Mouse (Mus musculus) brain, embryonic 14.5 days (tissue): Measurements from ENCODE around the gene Tmem106c. TPM values are rescaled to one million over a fixed set of nuclear protein-coding genes. Genes with fewer than 3 reads are reported as not detected.

Experiments used
- DNase-seq: peaks from one replicate; pipeline ENCODE4 v3.0.0-alpha.2; 2011; ENCODE audit warnings: low read depth
- CTCF ChIP-seq: fragments of 200-500 bp; IDR thresholded peaks from 2 replicates; pipeline ENCODE4 v1.5.1; 2012; ENCODE audit warnings: inconsistent platforms, mild to moderate bottlenecking, moderate library complexity, borderline replicate concordance; ENCODE audit not compliant: insufficient read depth, insufficient read length; ENCODE audit errors: extremely low read depth
- POLR2A ChIP-seq: fragments of 200-500 bp; IDR thresholded peaks from 2 replicates; pipeline ENCODE4 v1.6.1; 2012; ENCODE audit warnings: mild to moderate bottlenecking, inconsistent platforms, borderline replicate concordance; ENCODE audit not compliant: poor library complexity, insufficient read depth, insufficient read length, severe bottlenecking; ENCODE audit errors: extremely low read depth
- polyA plus RNA-seq: library from polyadenylated mRNA; depleted of rRNA; stranded (reverse); fragments of >200 nt; gene quantifications from 2 replicates; pipeline ENCODE4 v1.2.3, GENCODE M21; 2012; rRNA removed

The Tmem106c gene
- 57.7 and 79.8 TPM in 2 replicates for polyA plus RNA-seq

DNA sequence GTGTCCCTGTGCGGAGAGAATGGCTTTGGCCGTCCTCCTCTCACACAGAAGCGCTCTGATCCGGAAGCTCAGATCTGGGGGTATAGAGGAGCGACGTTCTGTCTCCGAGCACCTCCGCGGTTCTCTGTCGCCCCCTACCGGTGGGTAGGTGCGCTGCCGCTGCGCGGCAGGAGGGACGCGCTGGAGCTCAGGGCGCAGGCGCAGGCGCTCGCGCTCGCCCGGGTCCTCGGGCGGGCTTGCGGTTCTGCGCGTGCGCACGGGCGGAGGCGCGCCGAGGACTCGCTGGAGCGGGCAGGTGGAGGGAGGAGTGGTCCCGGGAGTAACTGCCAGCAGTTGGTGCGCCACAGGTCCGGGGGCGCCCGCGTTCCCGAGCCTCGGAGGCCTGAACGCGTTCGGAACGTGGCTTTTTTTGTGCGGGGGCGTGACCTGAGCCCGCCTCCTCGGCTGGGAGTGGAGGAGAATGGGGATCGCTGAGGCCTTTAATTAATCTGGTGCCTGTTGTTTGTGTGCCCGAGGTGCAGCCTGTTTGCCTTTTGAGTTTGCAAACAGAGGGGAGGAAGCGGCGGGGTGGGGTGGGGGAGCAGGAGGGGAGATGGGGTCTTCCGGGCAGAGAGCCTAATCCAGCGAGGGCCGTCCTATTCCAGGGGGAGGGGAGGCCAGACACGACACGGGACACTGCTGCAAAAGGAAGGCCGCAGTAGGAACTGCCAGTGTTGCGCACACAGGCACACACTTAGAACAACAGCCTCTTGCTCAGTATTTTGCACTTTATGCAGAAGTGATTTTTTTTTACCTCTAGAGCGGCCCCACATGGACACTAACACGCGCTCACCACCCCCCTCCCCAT lies at the start of gene Tmem106c:
Gene Tmem106c (plus strand): TSS at position 212 of the 847 bp plus-strand sequence.
- peak; percentile 96 for DNase-seq
- peak; percentile 87 for TF ChIP-seq POLR2A
- TF ChIP-seq CTCF, result peak; percentile 99

DNA sequence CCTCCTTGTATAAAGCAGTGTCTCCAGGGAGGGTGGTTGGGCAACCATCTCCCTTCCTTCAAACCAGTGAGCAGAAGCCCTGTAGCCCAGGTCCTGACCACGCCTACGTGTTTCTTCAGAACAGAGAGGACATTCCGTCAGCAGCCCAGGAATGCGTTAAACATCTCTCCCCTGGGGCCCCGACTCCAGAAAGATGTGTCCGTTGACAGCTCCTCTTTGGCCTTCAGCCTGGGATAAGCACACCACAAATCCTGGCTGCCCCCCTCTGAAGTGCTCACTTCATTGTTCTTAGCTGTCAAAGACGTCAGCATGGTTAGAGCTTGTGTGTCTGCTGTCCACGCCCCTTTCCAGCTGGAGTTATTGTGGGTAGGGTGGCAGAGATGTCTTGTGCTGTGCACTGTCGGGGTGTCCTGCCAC lies 49.7 kb upstream of the Tmem106c start:
- no peak for TF ChIP-seq POLR2A
- peak; percentile 72 for DNase-seq

- TF ChIP-seq POLR2A, result no peak
- no peak for TF ChIP-seq CTCF
- DNase-seq, result no peak
Measured at GRCm38 (mm10) chr15:97917994-97918393, 46.0 kb upstream of the Tmem106c start.

- DNase-seq, result no peak
- no peak for TF ChIP-seq POLR2A
- no peak for TF ChIP-seq CTCF
Measured at GRCm38 (mm10) chr15:97919217-97919616, 44.8 kb upstream of the Tmem106c start.

DNA sequence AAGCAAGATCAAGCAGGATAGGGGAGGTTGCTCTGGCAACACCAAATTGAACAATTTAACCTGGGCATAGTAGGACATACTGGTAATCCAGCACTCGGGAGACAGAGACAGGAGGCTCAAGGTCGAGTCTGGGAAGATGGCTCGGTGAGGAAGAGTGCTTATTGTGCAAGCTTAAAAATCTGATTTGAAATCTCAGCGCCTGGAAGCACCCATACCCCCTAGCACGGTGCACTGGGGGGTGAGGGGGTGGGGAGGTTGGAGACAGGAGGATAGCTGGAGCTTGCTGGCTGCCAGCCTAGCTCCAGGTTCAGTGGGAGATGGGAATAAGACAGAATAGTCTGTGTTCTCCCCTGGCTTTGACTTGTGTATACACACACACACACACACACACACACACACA lies 43.7 kb upstream of the Tmem106c start:
- no peak for TF ChIP-seq POLR2A
- DNase-seq, result no peak

GRCm38 (mm10) chr15:97921796-97922195 lies 42.2 kb upstream of the Tmem106c start:
- TF ChIP-seq POLR2A (no peak), CTCF (no peak)

GRCm38 (mm10) chr15:97922421-97922820 lies 41.6 kb upstream of the Tmem106c start:
- TF ChIP-seq POLR2A (no peak), CTCF (no peak)

More at GRCm38 (mm10) chr15:97921796-97922195, 42.2 kb upstream of the Tmem106c start:
- no peak for DNase-seq

DNA sequence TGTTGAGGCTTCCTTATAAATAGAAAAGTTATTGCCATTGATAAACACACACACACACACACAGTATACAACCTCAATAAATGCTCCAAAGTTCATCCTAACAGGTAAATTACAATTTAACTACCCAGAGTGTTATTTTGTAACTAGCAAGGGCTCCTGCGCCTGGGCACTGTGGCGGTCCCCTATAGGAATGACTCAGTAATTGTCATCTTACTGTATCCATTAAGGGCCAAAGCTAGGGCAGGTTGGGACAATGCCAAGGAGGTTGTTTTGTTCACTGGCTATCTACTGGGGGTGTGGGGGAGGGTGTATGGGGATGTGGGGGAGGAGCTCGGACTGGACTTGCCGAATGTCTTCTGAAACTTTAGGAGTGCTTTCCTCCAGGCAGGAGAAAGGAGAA lies 37.0 kb upstream of the Tmem106c start:
- TF ChIP-seq CTCF, result no peak
- no peak for TF ChIP-seq POLR2A
- DNase-seq, result no peak

More at GRCm38 (mm10) chr15:97922421-97922820, 41.6 kb upstream of the Tmem106c start:
- DNase-seq, result no peak

DNA sequence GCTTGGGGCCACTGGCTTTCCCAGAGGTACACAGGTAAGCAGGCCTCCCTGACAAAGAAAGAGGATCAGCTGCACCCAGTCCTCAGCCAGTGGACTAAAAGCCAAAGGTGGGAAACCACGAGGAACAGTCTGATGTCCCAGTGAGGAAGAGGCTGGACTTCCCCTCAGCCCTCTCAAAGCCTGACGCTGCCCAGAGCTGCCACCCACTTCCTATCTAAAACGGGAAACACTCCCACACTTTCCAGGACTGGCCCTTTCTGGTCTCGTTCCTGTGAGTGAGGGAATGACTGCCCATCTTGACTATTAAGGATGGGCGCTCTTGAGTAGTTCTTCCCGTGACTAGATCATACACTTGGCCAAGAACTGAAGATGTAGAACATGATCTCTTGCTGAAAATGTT lies 36.2 kb upstream of the Tmem106c start:
- DNase-seq, result no peak

DNA sequence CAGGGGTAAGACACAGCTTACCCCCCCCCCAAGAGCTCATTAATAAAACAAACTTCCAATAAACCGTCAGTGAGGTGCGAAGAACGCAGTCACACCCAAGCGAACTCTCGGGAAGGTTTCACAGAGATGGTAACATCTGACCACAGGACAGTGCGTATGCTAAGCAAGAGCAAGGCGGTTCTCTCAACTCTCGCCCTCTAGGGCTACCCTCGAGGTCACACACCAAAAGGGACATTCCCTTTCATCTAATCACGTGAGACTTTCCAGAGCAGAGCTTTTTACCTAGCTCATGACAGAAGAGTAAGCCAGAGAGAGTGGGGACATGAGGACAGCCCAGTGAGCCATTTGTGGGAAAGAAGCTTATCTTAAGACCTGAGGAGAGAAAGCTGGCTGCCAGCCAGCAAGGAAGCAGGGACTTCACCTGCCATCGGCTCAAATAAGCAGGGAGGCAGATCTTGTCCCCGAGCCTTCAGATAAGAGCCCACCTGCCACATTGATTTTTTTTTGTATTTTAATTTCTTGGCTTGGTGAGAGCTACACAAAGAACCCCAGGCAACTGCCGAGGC lies 34.7 kb upstream of the Tmem106c start:
- peak; percentile 13 for DNase-seq
- TF ChIP-seq POLR2A (no peak), CTCF (no peak)

More for the DNA sequence above, 36.2 kb upstream of the Tmem106c start:
- no peak for TF ChIP-seq CTCF
- TF ChIP-seq POLR2A, result no peak

DNA sequence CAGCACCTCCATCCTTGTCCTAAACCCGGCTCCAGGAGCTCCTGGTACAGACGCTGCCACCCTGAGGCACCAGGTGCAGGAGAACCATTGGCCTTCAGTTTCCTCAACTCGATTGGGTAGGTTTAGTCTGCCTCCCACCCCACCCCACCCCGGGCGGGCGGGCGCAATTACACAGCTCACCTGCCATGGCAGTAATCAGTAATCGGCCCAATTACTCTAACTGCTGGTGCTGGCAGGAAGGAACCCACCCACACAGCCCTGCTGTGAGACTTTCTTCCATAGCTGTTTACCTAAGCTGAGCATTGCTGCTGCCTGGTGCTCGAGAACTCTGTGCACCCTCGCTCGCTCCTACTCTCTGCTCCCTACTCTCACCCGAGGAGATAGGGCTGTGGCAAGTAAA lies 31.6 kb upstream of the Tmem106c start:
- no peak for DNase-seq
- TF ChIP-seq POLR2A, result no peak
- no peak for TF ChIP-seq CTCF

- TF ChIP-seq CTCF (no peak), POLR2A (no peak)
- no peak for DNase-seq
Measured at GRCm38 (mm10) chr15:97938580-97938979, 25.4 kb upstream of the Tmem106c start.
